Mouse (Mus musculus) kidney, embryonic 16.5 days (tissue): ENCODE data around the gene Shank2. TPM values are rescaled to one million over a fixed set of nuclear protein-coding genes. Genes with fewer than 3 reads are reported as not detected.

Experiments
- ATAC-seq: fragments of 200-750 bp; cut with Nextera tagmentation; 2 replicates; pipeline ENCODE4 v1.8.0; 2017; ENCODE audit warnings: moderate TSS enrichment; ENCODE audit not compliant: low FRiP score, low TSS enrichment
- H3K27ac ChIP-seq: fragments of 300-500 bp; sonication (generic); 2 replicates; pipeline ENCODE4 v1.5.1; 2014; ENCODE audit warnings: low read length
- H3K27me3 ChIP-seq: fragments of 300-500 bp; sonication (generic); 2 replicates; pipeline ENCODE4 v1.6.1; 2014; ENCODE audit warnings: low read length, control low read depth, mixed read lengths; ENCODE audit not compliant: insufficient read depth
- H3K36me3 ChIP-seq: fragments of 300-500 bp; sonication (generic); 2 replicates; pipeline ENCODE4 v1.6.1; 2014; ENCODE audit warnings: low read length, control low read depth, mixed read lengths; ENCODE audit not compliant: insufficient read depth
- H3K4me1 ChIP-seq: fragments of 300-500 bp; sonication (generic); 2 replicates; pipeline ENCODE4 v1.6.1; 2014; ENCODE audit warnings: low read length, control low read depth, mixed read lengths; ENCODE audit not compliant: insufficient read depth
- H3K4me2 ChIP-seq: fragments of 300-500 bp; sonication (generic); replicated peaks from 2 replicates; pipeline ENCODE4 v1.6.1; 2014; ENCODE audit warnings: low read depth, low read length
- H3K4me3 ChIP-seq: fragments of 300-500 bp; sonication (generic); 2 replicates; pipeline ENCODE4 v1.5.1; 2014; ENCODE audit warnings: mild to moderate bottlenecking, low read length
- H3K9ac ChIP-seq: fragments of 300-500 bp; sonication (generic); replicated peaks from 2 replicates; pipeline ENCODE4 v1.6.1; 2014; ENCODE audit warnings: low read length
- H3K9me3 ChIP-seq: fragments of 300-500 bp; sonication (generic); 2 replicates; pipeline ENCODE4 v1.6.1; 2016; ENCODE audit warnings: low read length, control low read depth
- WGBS: fragments of 180-500 bp; shearing (Covaris S2); extraction: QIAGEN DNeasy Blood & Tissue Kit; methylation state at CpG from one replicate; pipeline ENCODE4 v1.1.7; 2014; 5-methylcytosine and 5-hydroxymethylcytosine counted together
- polyA plus RNA-seq: library from polyadenylated mRNA; unstranded; fragments of >200 nt; fragmentation: Nextera tagmentation; extraction: Ambion mirVana; gene quantifications from 2 replicates; pipeline ENCODE4 v1.2.1, GENCODE M21; 2015

Shank2 gene
- polyA plus RNA-seq, 1 experiment from 2014 or later, result 4.0 TPM

DNA sequence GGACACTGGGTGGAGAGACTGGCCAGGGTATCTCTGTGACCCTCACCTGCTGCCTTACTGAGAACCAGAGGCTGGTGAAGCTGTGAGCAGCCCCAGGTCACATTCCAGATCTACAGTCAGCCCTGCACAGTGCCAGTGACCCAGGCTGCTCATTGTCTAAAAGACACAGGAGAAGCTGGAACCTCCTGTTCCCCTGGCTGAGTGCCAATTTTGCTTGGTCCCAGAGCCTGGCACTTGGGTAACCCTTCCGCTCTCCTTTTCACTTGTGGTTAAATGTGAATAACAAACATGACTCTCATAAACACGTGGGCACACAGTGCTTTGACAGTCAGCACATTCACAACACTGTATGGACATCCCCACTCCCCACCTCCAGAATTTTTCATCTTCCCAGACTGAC, 80.2 kb downstream of the Shank2 start:
- ATAC-seq, result 0 out of 2 replicates have a peak, but pooled peaks have one; percentile 23
- H3K27ac ChIP-seq, result no peak overlapping the region
- no peak overlapping the region for H3K9ac ChIP-seq
- H3K4me3 ChIP-seq, result no peak overlapping the region
- H3K36me3 ChIP-seq, result no peaks in the 10 kb centered on the region
- no peaks in the 10 kb centered on the region for H3K9me3 ChIP-seq
- H3K4me1 ChIP-seq, result no peaks in the 10 kb centered on the region
- H3K4me2 ChIP-seq, result no peak overlapping the region
- H3K27me3 ChIP-seq, result no peaks in the 10 kb centered on the region
- 80% methylated on average over 2 of the region's 2 CpGs for WGBS

DNA sequence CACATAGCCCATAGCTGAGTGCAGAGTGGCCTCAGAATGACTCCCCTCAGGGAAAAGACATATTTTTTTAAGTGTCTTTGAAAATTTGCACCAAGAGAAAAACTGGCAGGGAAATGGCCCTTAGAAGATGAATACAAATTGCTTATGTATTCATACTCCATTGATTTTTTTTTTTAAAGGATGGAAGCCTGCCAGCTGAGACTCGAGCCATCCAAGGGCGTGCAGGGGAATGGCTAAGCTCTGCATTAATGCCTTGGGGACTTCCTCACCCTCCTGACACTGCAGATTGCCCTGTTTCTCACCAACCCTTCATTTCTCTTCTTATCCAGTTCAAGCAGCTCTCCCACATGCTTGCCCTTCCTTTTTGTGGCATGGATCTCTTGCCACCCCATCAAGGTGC, 85.5 kb downstream of the Shank2 start:
- Histone ChIP-seq H3K9ac (no peak overlapping the region), H3K36me3 (no peaks in the 10 kb centered on the region), H3K4me1 (no peaks in the 10 kb centered on the region), H3K4me3 (no peak overlapping the region), H3K27ac (no peak overlapping the region), H3K9me3 (no peaks in the 10 kb centered on the region), H3K4me2 (no peak overlapping the region), H3K27me3 (no peaks in the 10 kb centered on the region)
- ATAC-seq, result no peak
- WGBS, result 47% methylated on average over 2 of the region's 2 CpGs

DNA sequence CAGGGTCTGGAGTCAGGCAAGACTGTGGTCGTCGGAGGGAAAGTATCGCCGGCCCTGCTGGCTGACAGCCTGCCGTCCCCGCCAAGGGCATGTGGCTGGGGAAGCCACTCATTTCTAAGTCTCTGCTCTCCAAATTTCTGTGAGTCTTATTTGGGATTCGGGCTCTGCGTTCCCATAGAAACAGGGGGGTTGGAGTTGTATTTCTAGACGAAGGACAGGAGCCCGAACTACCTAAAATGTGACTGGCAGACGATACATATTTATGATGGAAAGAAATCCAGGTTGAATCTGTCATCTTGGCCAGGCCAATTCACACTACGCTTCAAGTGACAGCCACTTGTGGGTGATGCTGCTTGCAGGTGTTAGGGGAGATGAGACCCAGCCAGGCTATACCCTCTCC, 92.4 kb downstream of the Shank2 start:
- H3K9ac ChIP-seq, result no peak overlapping the region
- H3K4me1 ChIP-seq, result no peaks in the 10 kb centered on the region
- H3K4me2 ChIP-seq, result no peak overlapping the region
- ATAC-seq, result no peak
- no peaks in the 10 kb centered on the region for H3K27me3 ChIP-seq
- H3K36me3 ChIP-seq, result no peaks in the 10 kb centered on the region
- WGBS, result 87% methylated on average over 12 of the region's 12 CpGs
- no peak overlapping the region for H3K27ac ChIP-seq
- H3K4me3 ChIP-seq, result no peak overlapping the region
- no peaks in the 10 kb centered on the region for H3K9me3 ChIP-seq

GRCm38 (mm10) chr7:144097314-144097713, 95.6 kb downstream of the Shank2 start:
- Histone ChIP-seq H3K4me1 (no peaks in the 10 kb centered on the region), H3K4me2 (no peak overlapping the region), H3K27ac (no peak overlapping the region), H3K9ac (no peak overlapping the region), H3K9me3 (no peaks in the 10 kb centered on the region), H3K4me3 (no peak overlapping the region), H3K27me3 (no peaks in the 10 kb centered on the region), H3K36me3 (no peaks in the 10 kb centered on the region)
- no peak for ATAC-seq
- 5% methylated on average over 2 of the region's 2 CpGs for WGBS

GRCm38 (mm10) chr7:144102222-144102980, 100.7 kb downstream of the Shank2 start:
- H3K9ac ChIP-seq, result no peak overlapping the region
- ATAC-seq, result peak; percentile 86
- H3K27me3 ChIP-seq, result no peaks in the 10 kb centered on the region
- 0 out of 2 replicates have a peak, but pooled peaks cover 3% of the 10 kb centered on the region for H3K4me1 ChIP-seq
- 47% methylated on average over 4 of the region's 4 CpGs for WGBS
- no peak overlapping the region for H3K4me3 ChIP-seq
- H3K4me2 ChIP-seq, result no peak overlapping the region
- peak overlapping the region; percentile 45; the same call in 1 of the 2 replicates for H3K27ac ChIP-seq
- no peaks in the 10 kb centered on the region for H3K36me3 ChIP-seq
- H3K9me3 ChIP-seq, result no peaks in the 10 kb centered on the region

- no peak for ATAC-seq
- no peak overlapping the region for H3K4me3 ChIP-seq
- no peak overlapping the region for H3K27ac ChIP-seq
- H3K36me3 ChIP-seq, result no peaks in the 10 kb centered on the region
- no peaks in the 10 kb centered on the region for H3K27me3 ChIP-seq
- H3K9me3 ChIP-seq, result no peaks in the 10 kb centered on the region
- 0 out of 2 replicates have a peak, but pooled peaks cover 3% of the 10 kb centered on the region for H3K4me1 ChIP-seq
- 8% methylated on average over 1 of the region's 1 CpGs for WGBS
- no peak overlapping the region for H3K4me2 ChIP-seq
- no peak overlapping the region for H3K9ac ChIP-seq
Observed at GRCm38 (mm10) chr7:144105952-144106351, 104.2 kb downstream of the Shank2 start.

DNA sequence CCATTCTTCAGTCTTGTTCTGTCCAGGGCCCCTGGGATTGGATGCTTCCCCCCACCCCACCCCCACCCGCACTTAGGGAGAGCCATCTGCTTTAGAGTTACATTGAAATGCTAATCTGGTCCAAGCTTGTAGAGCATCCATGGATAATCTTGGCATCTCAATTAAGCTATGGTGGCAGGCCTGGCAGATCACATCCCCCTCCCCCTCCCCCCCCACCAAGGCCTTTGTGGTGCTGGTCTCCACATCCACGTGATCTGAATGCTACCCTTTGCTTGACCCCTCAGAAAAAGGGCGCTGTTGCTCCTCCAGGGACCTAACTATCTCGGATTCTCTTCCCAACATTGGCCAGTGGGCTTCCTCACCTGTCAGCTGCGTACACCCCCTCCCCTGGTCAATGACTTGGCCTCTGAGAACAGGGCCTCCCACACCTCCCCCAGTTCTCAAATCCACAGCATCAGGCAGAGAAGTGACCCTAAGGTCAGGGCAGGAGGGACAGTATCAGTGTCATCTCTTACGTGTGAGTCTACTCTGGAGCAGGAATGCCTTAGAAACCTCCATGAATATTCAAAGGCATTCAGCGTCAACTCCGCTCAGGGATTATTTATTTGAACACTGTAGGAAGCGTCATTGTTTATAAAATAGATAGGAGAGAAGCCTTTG, 104.8 kb downstream of the Shank2 start:
- Histone ChIP-seq H3K4me3 (no peak overlapping the region), H3K4me1 (0 out of 2 replicates have a peak, but pooled peaks cover 6% of the 10 kb centered on the region), H3K4me2 (no peak overlapping the region), H3K27ac (no peak overlapping the region), H3K36me3 (no peaks in the 10 kb centered on the region), H3K9ac (no peak overlapping the region), H3K9me3 (no peaks in the 10 kb centered on the region), H3K27me3 (no peaks in the 10 kb centered on the region)
- 29% methylated on average over 9 of the region's 9 CpGs for WGBS
- ATAC-seq, result no peak

DNA sequence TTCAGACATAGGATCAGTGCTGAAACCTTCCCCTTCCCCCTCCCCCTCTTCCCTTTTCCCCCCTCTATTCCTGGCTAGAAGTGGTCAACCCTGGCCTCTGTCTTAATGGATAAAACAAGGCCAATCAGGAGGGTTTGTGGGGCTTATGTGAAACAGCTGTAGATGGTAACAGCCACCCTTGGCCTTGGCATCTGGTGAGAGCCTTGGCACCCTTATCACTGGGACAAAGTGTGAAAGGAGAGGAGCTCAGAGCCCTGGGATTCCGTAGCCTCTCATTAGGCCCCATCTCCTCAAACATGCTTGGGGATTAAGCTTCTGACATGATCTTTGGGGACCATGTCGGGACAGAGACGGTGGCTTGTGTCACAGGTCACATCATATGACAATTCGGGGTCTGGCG, 106.4 kb downstream of the Shank2 start:
- Histone ChIP-seq H3K27ac (no peak overlapping the region), H3K4me3 (no peak overlapping the region), H3K4me2 (no peak overlapping the region), H3K27me3 (no peaks in the 10 kb centered on the region), H3K4me1 (0 out of 2 replicates have a peak, but pooled peaks cover 6% of the 10 kb centered on the region), H3K36me3 (no peaks in the 10 kb centered on the region), H3K9ac (no peak overlapping the region), H3K9me3 (no peaks in the 10 kb centered on the region)
- no peak for ATAC-seq
- 88% methylated on average over 5 of the region's 5 CpGs for WGBS

- H3K9me3 ChIP-seq, result no peaks in the 10 kb centered on the region
- H3K27me3 ChIP-seq, result no peaks in the 10 kb centered on the region
- no peak for ATAC-seq
- H3K4me1 ChIP-seq, result 0 out of 2 replicates have a peak, but pooled peaks cover 6% of the 10 kb centered on the region
- 53% methylated on average over 4 of the region's 4 CpGs for WGBS
- no peaks in the 10 kb centered on the region for H3K36me3 ChIP-seq
- no peak overlapping the region for H3K27ac ChIP-seq
- no peak overlapping the region for H3K9ac ChIP-seq
- H3K4me2 ChIP-seq, result no peak overlapping the region
- no peak overlapping the region for H3K4me3 ChIP-seq
Observed at GRCm38 (mm10) chr7:144111026-144111604, 109.4 kb downstream of the Shank2 start.

GRCm38 (mm10) chr7:144111981-144112380, 110.3 kb downstream of the Shank2 start:
- no peaks in the 10 kb centered on the region for H3K9me3 ChIP-seq
- no peak overlapping the region for H3K27ac ChIP-seq
- no peaks in the 10 kb centered on the region for H3K27me3 ChIP-seq
- H3K4me1 ChIP-seq, result 0 out of 2 replicates have a peak, but pooled peaks cover 2% of the 10 kb centered on the region
- H3K4me3 ChIP-seq, result no peak overlapping the region
- H3K36me3 ChIP-seq, result no peaks in the 10 kb centered on the region
- no peak overlapping the region for H3K4me2 ChIP-seq
- 72% methylated on average over 3 of the region's 3 CpGs for WGBS
- no peak for ATAC-seq
- H3K9ac ChIP-seq, result no peak overlapping the region
